Mouse (Mus musculus) ES-Bruce4 (cell line): ENCODE data around the gene Fgf10.

ENCODE experiments used
- CTCF ChIP-seq: IDR thresholded peaks from one replicate; pipeline ENCODE4 v1.8.1; 2011; ENCODE audit warnings: low read depth, low read length
- POLR2A ChIP-seq: IDR thresholded peaks from one replicate; pipeline ENCODE4 v1.8.1; 2011; ENCODE audit warnings: low read length; ENCODE audit not compliant: insufficient read depth

DNA sequence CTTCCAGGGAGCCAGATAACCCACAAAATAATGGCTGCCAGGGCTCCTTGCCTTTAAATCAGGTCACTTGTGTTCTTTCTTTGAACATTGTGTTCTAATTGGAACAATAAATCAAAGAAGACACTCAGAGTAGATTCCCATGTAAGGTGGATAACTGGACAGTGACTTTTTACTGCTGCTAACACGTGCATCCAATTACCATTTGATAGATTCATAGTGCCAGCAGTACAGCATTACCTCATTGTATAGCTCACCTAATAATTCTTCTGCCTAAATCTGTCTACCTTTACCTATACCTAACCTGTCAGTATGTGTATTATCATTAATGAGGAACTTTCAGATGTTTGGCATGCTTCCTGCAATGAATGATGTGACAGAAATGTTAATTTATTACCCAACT lies 52.1 kb downstream of the Fgf10 start:
- TF ChIP-seq CTCF (no peak), POLR2A (no peak)
